Mouse (Mus musculus) intestine, postnatal 0 days (tissue): ENCODE measurements at regions not wholly inside any gene's neighbourhood (a gene's known extent, or its start where the extent isn't known, plus 50 kb on each side); places are given as distances from the start of the nearest gene placed in this dataset.
"Not testable (repeated sequence)": the region's sequence is repeated elsewhere in the genome, so short reads cannot be mapped to it uniquely, and the experiment has no call there.

Experiments
- ATAC-seq: fragments of 200-750 bp; cut with Nextera tagmentation; 2 replicates; pipeline ENCODE4 v1.8.0; 2017; ENCODE audit warnings: mild to moderate bottlenecking, moderate TSS enrichment, moderate library complexity
- H3K27ac ChIP-seq: fragments of 300-500 bp; sonication (generic); 2 replicates; pipeline ENCODE4 v1.5.1; 2014; ENCODE audit warnings: mild to moderate bottlenecking, low read depth, low read length, moderate library complexity
- H3K27me3 ChIP-seq: fragments of 300-500 bp; sonication (generic); replicated peaks from 2 replicates; pipeline ENCODE4 v1.6.1; 2014; ENCODE audit warnings: low read length, mixed read lengths; ENCODE audit not compliant: control insufficient read depth, insufficient read depth
- H3K36me3 ChIP-seq: fragments of 300-500 bp; sonication (generic); 2 replicates; pipeline ENCODE4 v1.6.1; 2014; ENCODE audit warnings: mild to moderate bottlenecking, moderate library complexity; ENCODE audit not compliant: control insufficient read depth, insufficient read depth
- H3K4me1 ChIP-seq: fragments of 300-500 bp; sonication (generic); replicated peaks from 2 replicates; pipeline ENCODE4 v1.6.1; 2014; ENCODE audit warnings: antibody characterized with exemption, low read length, mixed read lengths; ENCODE audit not compliant: control insufficient read depth, insufficient read depth
- H3K4me2 ChIP-seq: fragments of 300-500 bp; sonication (generic); replicated peaks from 2 replicates; pipeline ENCODE4 v1.6.1; 2014; ENCODE audit warnings: low read depth, mild to moderate bottlenecking, moderate library complexity
- H3K4me3 ChIP-seq: fragments of 300-500 bp; sonication (generic); 2 replicates; pipeline ENCODE4 v1.5.1; 2014; ENCODE audit warnings: low read depth, low read length
- H3K9ac ChIP-seq: fragments of 300-500 bp; sonication (generic); 2 replicates; pipeline ENCODE4 v1.6.1; 2014; ENCODE audit warnings: mild to moderate bottlenecking, low read depth, low read length
- H3K9me3 ChIP-seq: fragments of 300-500 bp; sonication (generic); 2 replicates; pipeline ENCODE4 v1.6.1; 2016; ENCODE audit warnings: mixed run types; ENCODE audit not compliant: control insufficient read depth
- CTCF ChIP-seq: sonication (generic); IDR thresholded peaks from 2 replicates; pipeline ENCODE4 v1.5.1; 2016; ENCODE audit warnings: low read depth, mild to moderate bottlenecking, control low read depth, antibody characterized with exemption, moderate library complexity
- WGBS: fragments of 180-500 bp; shearing (Covaris S2); extraction: QIAGEN DNeasy Blood & Tissue Kit; methylation state at CpG from one replicate; pipeline ENCODE4 v1.1.7; 2014; 5-methylcytosine and 5-hydroxymethylcytosine counted together

DNA sequence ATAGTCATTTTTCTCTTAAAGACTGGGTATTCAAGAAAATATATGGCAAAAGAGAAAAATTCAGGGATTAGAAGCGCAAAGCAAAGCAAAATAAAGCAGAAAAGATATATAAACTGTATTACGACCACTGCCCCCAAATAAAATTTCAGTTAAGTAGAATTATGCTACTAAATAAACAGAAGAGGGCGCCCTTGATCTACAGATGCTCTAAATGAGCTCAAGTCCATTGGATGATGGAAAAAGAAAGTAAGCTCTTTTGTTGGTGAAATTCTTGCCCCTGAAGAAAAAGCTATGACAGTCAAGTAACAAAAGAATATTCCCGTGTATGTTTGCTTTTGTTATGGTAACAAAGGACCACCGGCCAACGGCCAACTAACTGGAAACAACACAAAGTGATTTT lies 165.5 kb upstream of the Stk26 start:
- Histone ChIP-seq H3K4me1 (no peaks in the 10 kb centered on the region), H3K4me2 (no peak overlapping the region), H3K4me3 (no peak overlapping the region), H3K36me3 (no peaks in the 10 kb centered on the region), H3K9me3 (no peaks in the 10 kb centered on the region), H3K27me3 (no peaks in the 10 kb centered on the region), H3K9ac (no peak overlapping the region), H3K27ac (no peak overlapping the region)
- ATAC-seq: no peak
- 30% methylated on average over 6 of the region's 6 CpGs for WGBS
- peak; percentile 69 for TF ChIP-seq CTCF

DNA sequence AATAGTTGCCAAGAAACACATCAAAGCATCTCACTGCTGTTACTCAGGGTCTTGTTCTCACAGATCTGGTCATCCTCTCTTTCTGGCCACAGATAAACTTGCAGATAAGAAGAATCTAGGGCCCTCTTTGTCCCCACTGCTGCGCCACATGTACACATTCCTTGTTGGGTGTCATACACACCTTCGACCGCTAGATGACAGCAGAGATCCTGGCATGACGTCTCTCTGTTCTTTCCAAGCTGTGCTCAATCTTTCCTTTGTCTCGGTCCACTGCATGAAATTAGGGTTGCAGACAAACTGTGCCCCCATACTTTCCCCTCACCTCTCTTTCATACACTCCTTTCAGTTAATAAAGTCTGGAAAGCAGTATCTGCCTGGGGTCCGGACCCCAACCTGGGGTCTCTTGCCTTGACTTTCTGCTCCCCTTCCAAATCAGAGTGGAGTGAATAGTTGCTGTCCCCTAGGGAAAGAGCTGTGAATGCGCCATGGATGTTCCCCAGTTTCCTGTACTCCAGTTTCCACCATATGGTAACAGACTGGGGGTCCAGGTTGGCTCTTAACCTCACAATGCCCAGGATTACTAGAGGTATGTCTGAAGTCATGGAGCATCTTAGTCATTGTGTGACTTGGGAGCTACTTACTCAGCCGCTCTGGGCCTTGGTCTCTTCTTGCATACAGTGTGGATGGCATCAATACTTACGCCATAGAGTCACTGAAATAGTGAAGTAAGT lies 182.8 kb upstream of the Stk26 start:
- WGBS: 35% methylated on average over 9 of the region's 9 CpGs
- Histone ChIP-seq H3K9me3 (no peaks in the 10 kb centered on the region), H3K4me3 (no peak overlapping the region), H3K9ac (no peak overlapping the region), H3K36me3 (no peaks in the 10 kb centered on the region), H3K4me1 (no peaks in the 10 kb centered on the region), H3K4me2 (no peak overlapping the region), H3K27ac (no peak overlapping the region), H3K27me3 (no peaks in the 10 kb centered on the region)
- peak; percentile 95 for TF ChIP-seq CTCF
- no peak for ATAC-seq

DNA sequence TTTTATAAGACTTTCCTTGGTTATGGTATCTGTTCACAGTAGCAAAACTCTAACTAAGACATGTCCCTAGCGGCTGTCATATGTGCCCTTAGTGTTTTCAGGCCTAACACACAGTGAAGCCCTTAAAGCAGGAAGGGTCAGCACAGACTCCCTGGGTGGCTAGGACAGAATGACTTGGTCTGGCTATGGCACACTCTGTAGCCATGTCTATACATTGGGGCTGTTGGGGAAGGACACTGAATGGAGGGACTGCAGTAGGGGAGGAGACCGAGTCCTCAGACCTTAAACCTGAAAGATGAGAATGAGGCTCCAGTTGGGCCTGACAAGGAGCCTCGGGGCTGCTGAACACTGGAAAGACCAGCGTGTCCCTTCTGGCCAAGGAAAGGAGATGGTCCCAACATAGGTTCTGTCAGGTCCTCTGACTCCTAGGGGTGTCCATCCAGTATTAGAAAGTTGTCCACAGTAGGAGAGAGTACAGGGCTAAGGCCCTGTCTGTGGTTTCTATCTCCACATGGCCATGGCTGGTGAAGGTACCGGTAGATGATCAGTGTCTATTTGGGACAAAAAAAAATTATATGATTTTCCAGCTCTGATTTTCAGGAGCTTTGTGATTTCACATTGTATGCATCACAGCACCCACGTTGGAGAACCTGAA lies 183.5 kb upstream of the Stk26 start:
- no peak for ATAC-seq
- 68% methylated on average over 6 of the region's 6 CpGs for WGBS
- TF ChIP-seq CTCF: no peak
- Histone ChIP-seq H3K4me1 (no peaks in the 10 kb centered on the region), H3K4me2 (no peak overlapping the region), H3K27ac (no peak overlapping the region), H3K9ac (no peak overlapping the region), H3K36me3 (no peaks in the 10 kb centered on the region), H3K4me3 (no peak overlapping the region), H3K27me3 (no peaks in the 10 kb centered on the region), H3K9me3 (no peaks in the 10 kb centered on the region)

DNA sequence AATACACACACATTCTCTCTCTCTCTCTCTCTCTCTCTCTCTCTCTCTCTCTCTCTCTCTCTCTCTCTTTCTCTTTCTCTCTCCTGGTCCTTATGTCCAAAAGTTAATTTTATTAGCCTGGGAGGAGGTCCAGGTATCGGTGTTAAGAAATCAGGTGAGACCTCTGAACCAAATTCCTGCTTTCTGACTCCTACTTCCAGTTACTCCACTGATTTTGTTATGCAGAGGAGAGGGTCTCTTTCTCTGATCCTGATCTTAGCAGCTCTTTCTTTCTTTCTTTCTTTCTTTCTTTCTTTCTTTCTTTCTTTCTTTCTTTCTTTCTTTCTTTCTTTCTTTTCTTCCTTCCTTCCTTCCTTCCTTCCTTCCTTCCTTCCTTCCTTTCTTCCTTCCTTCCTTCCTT lies 185.5 kb upstream of the Stk26 start:
- H3K4me2 ChIP-seq, ATAC-seq, H3K27me3 ChIP-seq, H3K36me3 ChIP-seq, H3K4me3 ChIP-seq, H3K4me1 ChIP-seq, H3K27ac ChIP-seq, H3K9ac ChIP-seq, H3K9me3 ChIP-seq: not testable (repeated sequence)
- 94% methylated on average over 1 of the region's 1 CpGs for WGBS

DNA sequence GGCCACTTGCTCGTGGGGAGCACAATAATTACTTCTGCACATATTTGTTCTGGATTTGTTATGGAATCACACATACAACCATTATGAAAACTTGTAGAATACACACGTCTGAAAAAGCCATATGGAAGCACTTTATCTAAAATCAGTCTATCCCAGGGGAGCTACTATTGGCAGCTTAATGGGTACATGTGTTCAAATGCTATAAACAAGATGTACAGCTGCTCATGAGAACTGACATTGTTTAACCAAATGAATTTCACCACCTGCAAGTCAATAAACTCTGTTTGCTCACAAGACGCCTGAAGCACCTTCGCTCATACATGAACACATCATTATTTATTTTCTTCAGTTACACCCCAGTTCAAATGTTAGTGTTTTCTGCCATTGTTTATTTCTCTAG lies 199.5 kb upstream of the Stk26 start:
- Histone ChIP-seq H3K9ac (no peak overlapping the region), H3K36me3 (no peaks in the 10 kb centered on the region), H3K4me1 (no peaks in the 10 kb centered on the region), H3K4me3 (no peak overlapping the region), H3K27me3 (no peaks in the 10 kb centered on the region), H3K27ac (no peak overlapping the region), H3K4me2 (no peak overlapping the region), H3K9me3 (no peaks in the 10 kb centered on the region)
- 33% methylated on average over 4 of the region's 4 CpGs for whole genome bisulfite sequencing
- ATAC-seq: no peak
- TF ChIP-seq CTCF: no peak

DNA sequence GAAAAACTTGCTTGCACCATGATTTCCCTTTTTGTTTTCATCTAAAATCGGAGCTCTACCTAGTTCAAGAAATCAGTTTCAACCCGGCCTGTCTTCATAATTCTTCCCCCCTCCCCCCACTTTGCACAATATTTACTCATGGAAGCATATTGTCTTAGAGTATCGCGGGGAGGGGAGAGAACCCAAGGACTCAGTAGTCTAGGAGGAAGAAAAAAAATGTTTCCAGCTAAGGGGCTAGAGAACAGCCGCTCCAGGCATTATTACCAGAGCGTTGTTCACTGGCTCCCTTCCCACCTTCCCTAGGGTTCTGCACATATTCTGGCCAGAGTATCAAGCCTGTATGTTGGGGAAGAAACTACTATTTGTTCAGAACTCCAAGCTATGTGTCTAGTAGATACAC lies 205.2 kb upstream of the Stk26 start:
- Histone ChIP-seq H3K9ac (peak overlapping the region; percentile 40; the same call in 1 of the 2 replicates), H3K4me2 (peak overlapping the region; percentile 62), H3K27me3 (no peaks in the 10 kb centered on the region), H3K4me1 (no peaks in the 10 kb centered on the region), H3K27ac (peak overlapping the region; percentile 73; the same call in 1 of the 2 replicates), H3K36me3 (no peaks in the 10 kb centered on the region; the same call in 1 of the 2 replicates), H3K9me3 (no peaks in the 10 kb centered on the region), H3K4me3 (peak overlapping the region; percentile 59)
- peak; percentile 50 for ATAC-seq
- whole genome bisulfite sequencing: 25% methylated on average over 6 of the region's 6 CpGs
- TF ChIP-seq CTCF: no peak
